Mouse (Mus musculus) MEL (cell line): Measurements from ENCODE around the gene Cyb5d1. TPM values are rescaled to one million over a fixed set of nuclear protein-coding genes. Genes with fewer than 3 reads are reported as not detected.

ENCODE experiments used
- DNase-seq: peaks from one replicate; pipeline ENCODE4 v3.0.0; 2011; ENCODE audit warnings: low read depth, low spot score
- H3K27ac ChIP-seq: 2 replicates; pipeline ENCODE4 v1.5.1; 2012; ENCODE audit warnings: low read depth, mild to moderate bottlenecking, control low read depth, low read length, moderate library complexity; ENCODE audit not compliant: control insufficient read depth
- H3K27me3 ChIP-seq, 2 experiments: fragments of 150-350 bp in 1 of 2; sonication (generic) in 1 of 2; 2 replicates each; pipeline ENCODE4 v1.6.1; 2012; ENCODE audit warnings: low read length in 2 of 2, mild to moderate bottlenecking in 2 of 2, improper control_type of control experiment in 1 of 2, moderate library complexity in 1 of 2; ENCODE audit not compliant: insufficient read depth in 2 of 2, control insufficient read depth in 1 of 2
- H3K36me3 ChIP-seq, 2 experiments: 2 replicates each; pipeline ENCODE4 v1.6.1; 2012 to 2014; ENCODE audit warnings: low read length in 2 of 2, improper control_type of control experiment in 1 of 2, inconsistent platforms in 1 of 2, mild to moderate bottlenecking in 1 of 2; ENCODE audit not compliant: insufficient read depth in 2 of 2, control insufficient read depth in 1 of 2
- H3K4me1 ChIP-seq, 2 experiments: fragments of 150-350 bp in 1 of 2; sonication (generic) in 1 of 2; 2 replicates each; pipeline ENCODE4 v1.6.1; 2012; ENCODE audit warnings: low read length in 2 of 2, improper control_type of control experiment in 1 of 2, mild to moderate bottlenecking in 1 of 2; ENCODE audit not compliant: insufficient read depth in 2 of 2, control insufficient read depth in 1 of 2
- H3K4me3 ChIP-seq, 2 experiments: fragments of 150-350 bp in 1 of 2; sonication (generic) in 1 of 2; 2 replicates each; pipeline ENCODE4 v1.5.1; 2012; ENCODE audit warnings: low read depth in 2 of 2, low read length in 2 of 2, mild to moderate bottlenecking in 2 of 2, moderate library complexity in 2 of 2, control low read depth in 1 of 2, improper control_type of control experiment in 1 of 2; ENCODE audit not compliant: control insufficient read depth in 1 of 2, insufficient read depth in 1 of 2
- H3K79me2 ChIP-seq: 2 replicates; pipeline ENCODE4 v1.6.1; 2012; ENCODE audit warnings: mild to moderate bottlenecking, low read length, moderate library complexity; ENCODE audit not compliant: control insufficient read depth, poor library complexity, insufficient read depth
- H3K9ac ChIP-seq: 2 replicates; pipeline ENCODE4 v1.6.1; 2012; ENCODE audit warnings: low read depth, mild to moderate bottlenecking, control low read depth, low read length, moderate library complexity; ENCODE audit not compliant: control insufficient read depth, poor library complexity, severe bottlenecking
- H3K9me3 ChIP-seq: fragments of 150-350 bp; sonication (generic); replicated peaks from 2 replicates; pipeline ENCODE4 v1.6.1; 2012; ENCODE audit warnings: mild to moderate bottlenecking, low read length, improper control_type of control experiment, moderate library complexity; ENCODE audit not compliant: insufficient read depth
- EP300 ChIP-seq, 2 experiments: IDR thresholded peaks; 2 replicates each; pipeline ENCODE4 v1.6.1; 2011; ENCODE audit warnings: improper control_type of control experiment in 2 of 2, low read length in 2 of 2, low read depth in 1 of 2, mild to moderate bottlenecking in 1 of 2
- ETS1 ChIP-seq: IDR thresholded peaks from 2 replicates; pipeline ENCODE4 v1.6.1; 2012; ENCODE audit warnings: low read depth, mild to moderate bottlenecking, inconsistent platforms, low read length, improper control_type of control experiment, moderate library complexity
- KAT2A ChIP-seq: conservative IDR thresholded peaks from 2 replicates; pipeline ENCODE4 v1.6.1; 2012; ENCODE audit warnings: low read depth, low read length, improper control_type of control experiment, inconsistent platforms
- MAZ ChIP-seq: IDR thresholded peaks from 2 replicates; pipeline ENCODE4 v1.6.1; 2012; ENCODE audit warnings: low read depth, mild to moderate bottlenecking, inconsistent platforms, low read length, improper control_type of control experiment
- MXI1 ChIP-seq: IDR thresholded peaks from 2 replicates; pipeline ENCODE4 v1.6.1; 2011; ENCODE audit warnings: mild to moderate bottlenecking, low read depth, low read length, improper control_type of control experiment
- NELFE ChIP-seq: IDR thresholded peaks from 2 replicates; pipeline ENCODE4 v1.6.1; 2011; ENCODE audit warnings: low read depth, low read length, improper control_type of control experiment
- POLR2A ChIP-seq, 2 experiments: IDR thresholded peaks; 2 replicates each; pipeline ENCODE4 v1.6.1; 2011 to 2012; ENCODE audit warnings: low read length in 2 of 2, mild to moderate bottlenecking in 2 of 2, control low read depth in 1 of 2, improper control_type of control experiment in 1 of 2, low read depth in 1 of 2, moderate library complexity in 1 of 2; ENCODE audit not compliant: control insufficient read depth in 1 of 2, insufficient read depth in 1 of 2, poor library complexity in 1 of 2
- POLR2AphosphoS2 ChIP-seq: IDR thresholded peaks from 2 replicates; pipeline ENCODE4 v1.6.1; 2011; ENCODE audit warnings: low read length, improper control_type of control experiment
- POLR2AphosphoS5 ChIP-seq: IDR thresholded peaks from 2 replicates; pipeline ENCODE4 v1.6.1; 2012; ENCODE audit warnings: low read depth, borderline replicate concordance, mild to moderate bottlenecking, inconsistent platforms, low read length, moderate library complexity, mixed read lengths
- ZKSCAN1 ChIP-seq: IDR thresholded peaks from 2 replicates; pipeline ENCODE4 v1.6.1; 2012; ENCODE audit warnings: low read depth, mild to moderate bottlenecking, inconsistent platforms, low read length, improper control_type of control experiment, moderate library complexity
- polyA plus RNA-seq, 2 experiments: library from polyadenylated mRNA; stranded (reverse) in 1 of 2; unstranded in 1 of 2; fragments of >175 nt in 1 of 2; fragments of >200 nt in 1 of 2; gene quantifications; 2 replicates each; pipeline versions ENCODE4 v1.2.1 to v1.2.4; 2012; ENCODE audit warnings: low replicate concordance in 2 of 2, low read depth in 1 of 2; ENCODE audit not compliant: insufficient read length in 2 of 2, insufficient read depth in 1 of 2, missing spikeins in 1 of 2
- total RNA-seq: library from RNA; depleted of rRNA; stranded (reverse); fragments of 300-350 nt; gene quantifications from 2 replicates; pipeline ENCODE4 v1.2.3, GENCODE M21; 2012

Cyb5d1 gene
- total and polyA plus RNA-seq, 3 experiments: 21.3 to 39.6 TPM; not detected in 1

GRCm38 (mm10) chr11:69406867-69407723 is 11.7 kb upstream of the Cyb5d1 start:
- H3K27me3 ChIP-seq: no peaks in the 10 kb centered on the region
- no peak overlapping the region for H3K4me3 ChIP-seq
- no peak overlapping the region for H3K9ac ChIP-seq
- no peak for TF ChIP-seq MAZ
- peaks cover 0 to 4% of the 10 kb centered on the region in 2 experiments; a peak in 3 of 4 replicates for H3K36me3 ChIP-seq
- no peak overlapping the region for H3K27ac ChIP-seq
- no peak for DNase-seq
- no peaks in the 10 kb centered on the region for H3K9me3 ChIP-seq
- H3K4me1 ChIP-seq: peaks cover 0 to 9% of the 10 kb centered on the region in 2 experiments; a peak in 2 of 4 replicates
- peaks cover 38% of the 10 kb centered on the region for H3K79me2 ChIP-seq

GRCm38 (mm10) chr11:69406282-69406681 is 10.9 kb upstream of the Cyb5d1 start:
- no peak for DNase-seq
- TF ChIP-seq EP300 (IDR thresholded peaks at IDR 0.05; ENCODE audit: low read depth in 1 of 2, low read length in 2 of 2) (no peak), POLR2A (IDR thresholded peaks at IDR 0.05; ENCODE audit: control insufficient read depth in 1 of 2, insufficient read depth in 1 of 2, low read depth in 1 of 2, low read length in 2 of 2, poor library complexity in 1 of 2) (no peak), MAZ (no peak), POLR2AphosphoS2 (no peak), ZKSCAN1 (no peak), NELFE (no peak)
- Histone ChIP-seq H3K36me3 (peaks cover 2% of the 10 kb centered on the region in 2 experiments; a peak in 1 of 4 replicates), H3K79me2 (peaks cover 34% of the 10 kb centered on the region), H3K27ac (no peak overlapping the region), H3K9me3 (no peaks in the 10 kb centered on the region), H3K4me1 (peaks cover 0 to 7% of the 10 kb centered on the region in 2 experiments; a peak in 2 of 4 replicates), H3K27me3 (no peaks in the 10 kb centered on the region), H3K9ac (no peak overlapping the region), H3K4me3 (no peak overlapping the region)

GRCm38 (mm10) chr11:69405397-69406200 is 10.2 kb upstream of the Cyb5d1 start:
- H3K4me3 ChIP-seq: no peak overlapping the region
- no peaks in the 10 kb centered on the region for H3K27me3 ChIP-seq
- no peak overlapping the region for H3K27ac ChIP-seq
- no peak overlapping the region for H3K9ac ChIP-seq
- peaks cover 2% of the 10 kb centered on the region in 2 experiments; a peak in 1 of 4 replicates for H3K36me3 ChIP-seq
- no peak for DNase-seq
- TF ChIP-seq MXI1 (no peak), POLR2AphosphoS5 (no peak), KAT2A (no peak), ETS1 (no peak)
- peaks cover 29% of the 10 kb centered on the region for H3K79me2 ChIP-seq
- peaks cover 0 to 7% of the 10 kb centered on the region in 2 experiments; a peak in 2 of 4 replicates for H3K4me1 ChIP-seq
- no peaks in the 10 kb centered on the region for H3K9me3 ChIP-seq
